Mouse (Mus musculus): ENCODE results near the gene Sugct.

The Sugct gene

GRCm38 (mm10) chr13:17694911-17695699 is at the start of gene Sugct, which contains the start of gene Mplkip:
Gene Sugct, minus strand, starts transcription at chr13:17695553.
Gene Mplkip, plus strand, starts transcription at chr13:17695192.
- in situ Hi-C loops (cut with MseI, MboI) = no loop called here

- in situ Hi-C loops (cut with MseI, MboI) = no loop called here
These were observed 33.4 kb upstream of the Sugct start for GRCm38 (mm10) chr13:17728798-17729197.

GRCm38 (mm10) chr13:17727922-17728321 is 32.6 kb upstream of the Sugct start:
- in situ Hi-C loops (cut with MseI, MboI) = no loop called here

- in situ Hi-C loops (cut with MseI, MboI) = no loop called here
These were observed 22.0 kb upstream of the Sugct start for GRCm38 (mm10) chr13:17717357-17717756.

DNA sequence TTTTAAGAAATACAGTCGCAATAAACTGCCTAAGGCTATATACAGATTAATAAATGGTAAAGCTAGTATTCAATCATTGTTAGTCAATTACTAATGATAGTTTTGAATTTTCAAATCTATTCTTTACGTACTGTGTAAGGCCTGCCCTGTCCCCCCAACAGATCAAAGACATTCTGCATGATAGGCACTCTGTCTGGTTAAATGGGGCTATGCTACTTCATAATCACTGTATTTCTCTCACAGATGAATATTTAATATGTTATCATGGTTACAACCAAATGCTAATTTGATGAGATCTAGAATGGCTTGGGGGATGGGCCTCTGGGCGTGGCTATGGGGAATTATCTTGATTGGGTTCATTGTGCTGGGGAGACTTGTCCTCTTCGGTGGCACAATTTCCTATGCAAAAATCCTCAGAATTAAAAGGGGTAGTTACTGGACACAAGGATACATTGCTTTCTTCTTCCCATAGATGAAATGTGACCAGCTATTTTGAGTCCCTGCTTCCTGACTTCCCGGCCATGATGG is 13.5 kb upstream of the Sugct start:
- in situ Hi-C loops (cut with MseI, MboI) = no loop called here

DNA sequence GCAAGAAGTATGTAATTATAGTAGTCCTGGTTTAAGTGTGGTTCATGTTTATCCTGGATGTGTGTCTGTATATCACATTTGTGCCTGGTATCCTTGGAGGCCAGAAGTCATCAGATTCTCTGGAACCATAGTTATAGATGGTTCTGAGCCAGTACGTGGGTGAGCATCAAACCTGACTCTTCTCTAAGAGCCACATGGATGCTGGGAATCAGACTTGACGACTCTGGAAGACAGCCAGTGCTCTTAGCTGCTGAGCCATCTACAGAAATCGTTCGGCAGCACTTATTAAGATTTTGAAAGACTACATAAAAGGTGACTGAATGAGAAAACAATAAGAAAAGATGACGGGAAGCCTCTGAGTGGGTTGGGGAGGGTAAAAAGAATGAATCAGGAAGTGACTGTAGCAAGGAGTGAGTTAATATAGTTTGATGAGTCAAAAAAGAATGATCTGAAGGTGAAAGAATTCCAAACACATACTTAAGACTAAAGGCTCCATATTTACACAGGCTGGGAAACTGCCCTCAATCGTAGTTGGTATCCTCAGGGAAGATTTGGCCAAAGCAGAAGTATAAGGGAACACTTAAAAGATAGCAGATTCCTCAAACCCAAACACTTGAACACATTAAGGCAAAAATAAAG is 10.0 kb upstream of the Sugct start:
- in situ Hi-C loops (cut with MseI, MboI) = no loop called here

DNA sequence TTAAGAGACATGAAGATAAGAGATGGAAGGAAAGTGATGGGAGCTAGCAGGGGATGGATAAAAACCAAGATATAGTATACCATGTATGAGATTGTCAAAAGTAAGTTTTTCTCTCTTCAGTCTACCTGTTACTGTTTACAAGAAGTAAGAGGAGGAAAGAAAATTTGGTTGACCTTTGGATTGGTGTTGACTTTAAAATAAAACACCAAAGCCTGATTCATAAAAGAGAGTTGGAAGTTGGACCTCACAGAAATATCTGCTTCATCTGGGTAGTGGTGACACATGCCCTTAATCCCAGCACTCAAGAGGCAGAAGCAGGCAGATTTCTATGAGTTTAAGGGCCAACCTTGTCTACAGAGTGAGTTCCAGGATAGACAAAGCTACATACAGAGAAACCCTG is 7.0 kb upstream of the Sugct start:
- in situ Hi-C loops (cut with MseI, MboI) = no loop called here

DNA sequence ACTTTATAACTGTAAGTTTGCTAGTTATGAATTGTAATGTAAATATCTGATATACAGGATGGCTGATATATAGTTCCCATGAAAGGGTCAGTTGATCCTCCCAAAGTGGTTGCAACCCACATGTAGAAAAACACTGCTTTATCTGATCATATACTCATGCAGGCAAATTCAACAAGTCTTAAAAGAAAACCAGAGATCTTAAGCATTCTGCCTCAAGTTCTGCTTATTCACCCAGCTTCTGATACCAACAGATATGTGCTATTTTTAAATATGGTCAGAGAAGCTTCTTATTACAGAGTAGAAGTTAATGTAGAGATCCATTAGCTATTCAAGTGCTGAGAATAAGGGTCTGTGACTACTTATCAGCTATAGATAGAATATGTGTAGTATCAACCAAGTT is 6.0 kb upstream of the Sugct start:
- in situ Hi-C loops (cut with MseI, MboI) = no loop called here

- in situ Hi-C loops (cut with MseI, MboI) = no loop called here
These were observed 4.8 kb upstream of the Sugct start for GRCm38 (mm10) chr13:17700090-17700715.

DNA sequence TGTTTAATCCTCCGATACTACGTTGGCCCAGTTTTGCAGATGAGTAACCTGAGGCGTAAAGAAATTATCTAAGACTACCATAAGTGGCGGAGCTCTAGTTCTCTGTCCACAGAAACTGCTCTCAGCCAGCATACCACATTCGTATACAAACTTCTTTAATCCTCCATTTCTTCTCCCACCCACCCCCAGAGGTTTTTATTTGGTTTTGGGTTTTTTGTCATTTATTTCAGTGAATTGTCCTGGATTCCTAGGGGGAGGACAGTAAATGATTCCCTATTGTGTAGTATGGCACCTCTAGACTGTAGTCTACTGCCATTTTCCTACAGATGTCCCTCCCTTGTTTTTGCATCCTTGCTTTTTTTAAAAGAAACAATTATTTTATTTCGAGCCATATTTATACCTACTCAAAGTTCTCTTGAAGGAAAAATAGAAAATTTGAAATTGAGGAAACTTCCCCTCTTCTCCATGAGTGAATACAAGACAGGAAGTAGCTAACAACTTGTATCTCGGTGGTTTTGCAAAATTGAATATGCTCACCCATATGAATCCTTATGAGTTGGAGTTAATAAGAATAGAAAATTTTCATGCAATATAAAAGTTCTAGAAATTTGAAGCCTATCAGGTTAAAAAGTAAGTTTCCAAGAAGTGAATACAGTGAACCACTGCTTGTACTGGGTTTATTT is 686 bp upstream of the Sugct start:
- in situ Hi-C loops (cut with MseI, MboI) = no loop called here

DNA sequence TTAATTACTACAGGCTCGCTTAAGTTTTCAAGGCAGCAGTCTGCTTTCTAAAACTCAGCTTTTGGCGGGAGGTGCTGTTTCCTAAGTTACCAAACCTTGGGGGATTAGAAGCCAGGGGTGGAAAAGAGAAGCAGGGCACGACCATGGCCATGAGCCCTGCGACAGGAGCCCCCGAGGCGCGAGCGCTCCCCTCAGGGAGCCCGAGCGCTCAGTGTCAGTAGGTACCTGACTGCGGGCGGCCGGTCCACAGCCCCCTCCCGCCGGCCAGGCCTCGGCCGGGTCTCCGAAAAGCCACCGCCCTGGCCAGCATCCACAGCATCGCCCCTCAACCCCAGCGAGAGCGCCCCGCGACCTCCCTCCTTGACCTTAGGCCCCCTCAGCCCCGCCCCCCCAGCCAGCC is 939 bp downstream of the Sugct start:
- in situ Hi-C loops (cut with MseI, MboI) = no loop called here

GRCm38 (mm10) chr13:17693816-17694215 is 1.5 kb downstream of the Sugct start:
- in situ Hi-C loops (cut with MseI, MboI) = no loop called here

DNA sequence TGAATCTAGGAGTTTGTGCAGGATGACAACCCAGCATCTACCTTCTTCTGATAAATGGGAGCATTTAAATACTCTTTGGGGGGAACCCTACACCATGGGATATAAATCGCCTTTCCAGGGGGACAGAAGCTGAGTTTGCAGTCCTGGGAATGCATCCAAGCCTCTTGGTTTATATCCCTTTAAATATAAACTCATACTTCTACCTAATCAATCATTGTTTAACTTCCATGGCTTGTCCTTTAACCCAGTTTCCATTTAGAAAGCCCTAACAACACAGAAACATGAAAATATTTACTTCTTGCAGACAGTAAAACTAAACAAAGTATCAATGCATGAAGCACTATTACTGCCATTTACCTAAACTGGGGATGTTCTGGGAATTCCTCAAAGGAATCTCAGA is 3.9 kb downstream of the Sugct start:
- in situ Hi-C loops (cut with MseI, MboI) = no loop called here

DNA sequence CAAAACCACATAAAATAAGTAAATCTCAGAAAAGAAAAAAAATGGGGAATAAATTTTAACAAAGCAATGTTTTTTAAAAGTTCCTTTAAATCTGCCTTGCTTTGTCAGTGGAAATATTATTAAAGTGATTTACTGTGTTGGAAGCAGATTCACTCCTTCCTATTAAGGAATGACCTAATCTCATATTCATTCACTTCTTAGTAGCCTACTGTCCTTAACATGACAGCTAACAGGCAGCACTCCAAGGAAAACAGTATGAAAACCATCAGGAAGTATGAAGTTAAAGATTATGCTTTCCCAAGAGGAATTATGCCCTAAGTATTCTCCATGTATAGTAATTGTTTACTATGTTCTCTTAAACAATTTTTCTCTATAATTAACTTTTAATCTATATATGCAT is 4.7 kb downstream of the Sugct start:
- in situ Hi-C loops (cut with MseI, MboI) = no loop called here

GRCm38 (mm10) chr13:17689461-17689860 is 5.9 kb downstream of the Sugct start:
- in situ Hi-C loops (cut with MseI, MboI) = no loop called here

DNA sequence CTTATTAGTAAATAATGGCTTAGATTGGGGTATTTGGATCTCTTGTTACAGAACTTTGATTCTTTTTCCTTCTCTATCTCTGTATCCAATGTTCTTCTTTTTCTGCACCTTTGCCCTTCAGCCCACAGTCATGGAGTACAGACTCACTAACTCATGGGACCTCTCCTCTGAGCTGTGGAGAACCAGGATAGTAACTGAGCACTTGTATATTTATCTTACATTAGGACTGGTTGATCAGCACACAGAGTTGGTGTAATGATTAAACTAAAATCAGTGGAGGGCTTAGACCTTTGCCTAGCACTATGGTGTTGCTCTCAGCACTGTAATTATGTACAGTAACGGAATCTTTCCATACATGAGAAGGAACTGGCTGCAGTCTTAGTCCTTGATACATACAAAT is 24.2 kb downstream of the Sugct start:
- in situ Hi-C loops (cut with MseI, MboI) = no loop called here

DNA sequence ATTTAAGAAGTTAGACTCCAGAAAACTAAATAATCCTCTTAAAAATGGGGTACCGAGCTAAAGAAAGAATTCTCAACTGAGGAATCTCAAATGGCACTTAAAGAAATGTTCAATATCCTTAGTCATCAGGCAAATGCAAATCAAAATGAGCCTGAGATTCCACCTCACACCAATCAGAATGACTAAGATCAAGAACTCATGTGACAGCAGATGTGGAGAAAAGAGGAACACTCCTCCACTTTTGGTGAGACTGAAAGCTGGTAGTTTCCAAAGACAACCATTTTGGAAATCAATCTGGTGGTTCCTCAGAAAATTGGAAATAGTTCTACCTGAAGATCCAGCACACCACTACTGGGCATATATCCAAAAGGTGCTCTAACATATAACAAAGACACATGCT is 28.0 kb downstream of the Sugct start:
- in situ Hi-C loops (cut with MseI, MboI) = no loop called here

DNA sequence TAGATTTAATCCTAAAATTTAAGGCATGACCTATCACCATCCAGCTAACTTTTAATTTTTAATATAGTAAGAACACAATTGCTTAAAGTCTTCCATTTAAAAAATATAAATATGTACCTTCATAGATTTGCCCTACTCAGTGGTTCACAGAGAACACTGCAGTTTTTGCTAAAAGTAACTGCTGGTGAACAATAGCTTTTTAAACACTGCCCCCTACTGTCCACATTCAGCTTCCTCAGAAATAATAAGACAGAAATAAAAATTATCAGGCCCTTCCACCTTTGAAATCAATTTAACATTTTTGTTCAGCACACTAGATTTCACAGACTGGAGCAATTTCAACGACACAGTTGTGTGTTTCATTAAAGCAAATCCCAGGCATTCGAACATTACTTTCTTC is 53.1 kb downstream of the Sugct start:
- in situ Hi-C loops (cut with MseI, MboI) = no loop called here

GRCm38 (mm10) chr13:17638008-17638407 is 57.3 kb downstream of the Sugct start:
- in situ Hi-C loops (cut with MseI, MboI) = no loop called here

DNA sequence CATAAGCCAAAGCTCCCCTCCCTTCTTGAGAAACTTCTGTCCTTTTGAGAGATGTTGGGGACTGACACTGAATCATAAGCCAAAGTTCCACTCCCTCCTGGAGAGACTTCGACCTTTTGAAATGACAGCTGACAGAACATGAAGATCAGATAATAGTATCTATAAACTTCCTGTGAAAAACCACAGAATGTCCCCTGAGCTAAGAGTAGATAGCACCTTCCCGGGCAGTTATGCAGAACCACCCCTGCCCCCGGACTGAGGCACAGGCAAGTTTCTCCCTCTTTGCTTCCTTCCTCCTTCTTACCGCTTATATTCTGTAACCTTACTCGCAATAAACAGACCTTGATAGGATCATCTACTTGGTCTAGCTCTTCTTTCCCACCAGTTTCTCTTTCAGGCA is 68.2 kb downstream of the Sugct start:
- in situ Hi-C loops (cut with MseI, MboI) = no loop called here

DNA sequence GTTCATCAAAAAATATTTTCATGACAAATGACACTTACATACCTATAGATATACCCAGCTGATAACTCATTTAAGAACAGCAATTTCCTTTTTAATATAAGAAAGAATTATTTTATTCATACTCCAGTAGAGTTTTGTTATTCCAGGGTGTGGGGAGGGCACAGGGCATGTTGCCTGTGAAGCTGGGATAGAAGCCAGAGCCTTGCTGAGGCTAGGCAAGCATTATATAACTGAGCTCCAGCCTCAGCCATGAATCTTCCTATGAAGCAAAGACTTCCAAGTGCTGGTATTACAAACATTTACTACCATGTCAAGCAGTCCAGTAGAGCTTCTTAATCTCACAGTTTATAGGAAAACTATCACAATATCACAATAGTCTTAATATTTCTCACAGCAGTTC is 70.4 kb downstream of the Sugct start:
- in situ Hi-C loops (cut with MseI, MboI) = no loop called here

GRCm38 (mm10) chr13:17606217-17606616 is 89.1 kb downstream of the Sugct start:
- in situ Hi-C loops (cut with MseI, MboI) = no loop called here

Measured in mouse trophoblast stem cell (cell line).